Mouse (Mus musculus): ENCODE data around the gene Dao. TPM values are rescaled to one million over a fixed set of nuclear protein-coding genes. Genes with fewer than 3 reads are reported as not detected.

Gene Dao
- polyA plus RNA-seq, 1 experiment from 2014 or later = not detected

GRCm38 (mm10) chr5:114030652-114031051 is 27.1 kb downstream of the Dao start:
- Histone ChIP-seq H3K4me1 (replicated peaks) (no peaks in the 10 kb centered on the region), H3K27me3 (0 out of 2 replicates have a peak, but pooled peaks cover 5% of the 10 kb centered on the region), H3K27ac (no peak overlapping the region), H3K36me3 (no peaks in the 10 kb centered on the region), H3K4me2 (no peak overlapping the region), H3K9me3 (replicated peaks) (no peaks in the 10 kb centered on the region), H3K4me3 (no peak overlapping the region), H3K9ac (no peak overlapping the region)
- WGBS = 80% methylated on average over 12 of the region's 12 CpGs
- ATAC-seq (replicated peaks; ENCODE audit: insufficient number of reproducible peaks, insufficient read depth, low FRiP score, low read depth) = no peak

GRCm38 (mm10) chr5:114032161-114032763 is 28.8 kb downstream of the Dao start:
- H3K4me1 ChIP-seq (replicated peaks) = no peaks in the 10 kb centered on the region
- no peak overlapping the region for H3K27ac ChIP-seq
- no peak overlapping the region for H3K9ac ChIP-seq
- H3K4me3 ChIP-seq = no peak overlapping the region
- H3K4me2 ChIP-seq = no peak overlapping the region
- no peaks in the 10 kb centered on the region for H3K9me3 ChIP-seq (replicated peaks)
- H3K27me3 ChIP-seq = 0 out of 2 replicates have a peak, but pooled peaks cover 5% of the 10 kb centered on the region
- H3K36me3 ChIP-seq = no peaks in the 10 kb centered on the region
- 75% methylated on average over 3 of the region's 3 CpGs for WGBS
- no peak for ATAC-seq (replicated peaks; ENCODE audit: insufficient number of reproducible peaks, insufficient read depth, low FRiP score, low read depth)

DNA sequence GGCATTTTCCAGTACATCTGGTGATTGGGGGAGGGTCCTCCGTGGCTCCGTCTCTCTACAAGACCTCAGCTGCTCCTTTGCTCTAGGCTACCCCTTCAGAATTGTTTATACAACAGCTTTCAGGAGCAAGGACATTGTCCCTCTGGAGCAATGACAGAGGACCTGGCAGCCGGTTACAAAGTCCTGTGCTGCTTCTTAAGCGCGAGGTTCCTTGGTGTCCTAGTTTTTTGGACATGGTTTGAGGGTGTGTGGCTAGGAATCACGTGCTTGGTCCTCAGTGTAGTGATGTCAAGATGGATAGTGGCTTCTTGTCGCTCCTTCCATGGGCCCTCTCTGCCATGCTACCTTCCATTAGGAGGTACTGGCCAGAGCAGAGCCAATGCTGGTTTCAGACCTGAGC is 30.9 kb downstream of the Dao start:
- H3K4me1 ChIP-seq (replicated peaks) = no peaks in the 10 kb centered on the region
- H3K36me3 ChIP-seq = no peaks in the 10 kb centered on the region
- H3K4me3 ChIP-seq = no peak overlapping the region
- no peak for ATAC-seq (replicated peaks; ENCODE audit: insufficient number of reproducible peaks, insufficient read depth, low FRiP score, low read depth)
- H3K27ac ChIP-seq = no peak overlapping the region
- H3K27me3 ChIP-seq = no peaks in the 10 kb centered on the region
- WGBS = 77% methylated on average over 7 of the region's 7 CpGs
- H3K9ac ChIP-seq = no peak overlapping the region
- no peak overlapping the region for H3K4me2 ChIP-seq
- H3K9me3 ChIP-seq (replicated peaks) = no peaks in the 10 kb centered on the region

GRCm38 (mm10) chr5:114035111-114035510 is 31.6 kb downstream of the Dao start:
- H3K4me2 ChIP-seq = no peak overlapping the region
- H3K36me3 ChIP-seq = no peaks in the 10 kb centered on the region
- 68% methylated on average over 10 of the region's 10 CpGs for WGBS
- H3K9ac ChIP-seq = no peak overlapping the region
- no peak overlapping the region for H3K27ac ChIP-seq
- no peaks in the 10 kb centered on the region for H3K9me3 ChIP-seq (replicated peaks)
- no peak overlapping the region for H3K4me3 ChIP-seq
- no peaks in the 10 kb centered on the region for H3K4me1 ChIP-seq (replicated peaks)
- ATAC-seq (replicated peaks; ENCODE audit: insufficient number of reproducible peaks, insufficient read depth, low FRiP score, low read depth) = no peak
- H3K27me3 ChIP-seq = no peaks in the 10 kb centered on the region

- H3K27ac ChIP-seq = no peak overlapping the region
- no peaks in the 10 kb centered on the region; the same call in 1 of the 2 replicates for H3K27me3 ChIP-seq
- WGBS = 29% methylated on average over 7 of the region's 8 CpGs
- no peak overlapping the region for H3K4me3 ChIP-seq
- H3K4me1 ChIP-seq (replicated peaks) = peaks cover 12% of the 10 kb centered on the region
- no peaks in the 10 kb centered on the region for H3K9me3 ChIP-seq (replicated peaks)
- no peaks in the 10 kb centered on the region for H3K36me3 ChIP-seq
- no peak overlapping the region for H3K9ac ChIP-seq
- H3K4me2 ChIP-seq = no peak overlapping the region
- ATAC-seq (replicated peaks; ENCODE audit: insufficient number of reproducible peaks, insufficient read depth, low FRiP score, low read depth) = no peak
These were observed 37.0 kb downstream of the Dao start for GRCm38 (mm10) chr5:114040508-114040907.

GRCm38 (mm10) chr5:114040911-114041310 is 37.4 kb downstream of the Dao start:
- no peak for ATAC-seq (replicated peaks; ENCODE audit: insufficient number of reproducible peaks, insufficient read depth, low FRiP score, low read depth)
- peaks cover 12% of the 10 kb centered on the region for H3K4me1 ChIP-seq (replicated peaks)
- no peaks in the 10 kb centered on the region for H3K9me3 ChIP-seq (replicated peaks)
- H3K4me2 ChIP-seq = no peak overlapping the region
- no peaks in the 10 kb centered on the region for H3K36me3 ChIP-seq
- H3K27ac ChIP-seq = no peak overlapping the region
- no peaks in the 10 kb centered on the region; the same call in 1 of the 2 replicates for H3K27me3 ChIP-seq
- no peak overlapping the region for H3K9ac ChIP-seq
- WGBS = 57% methylated on average over 1 of the region's 1 CpGs
- H3K4me3 ChIP-seq = no peak overlapping the region

DNA sequence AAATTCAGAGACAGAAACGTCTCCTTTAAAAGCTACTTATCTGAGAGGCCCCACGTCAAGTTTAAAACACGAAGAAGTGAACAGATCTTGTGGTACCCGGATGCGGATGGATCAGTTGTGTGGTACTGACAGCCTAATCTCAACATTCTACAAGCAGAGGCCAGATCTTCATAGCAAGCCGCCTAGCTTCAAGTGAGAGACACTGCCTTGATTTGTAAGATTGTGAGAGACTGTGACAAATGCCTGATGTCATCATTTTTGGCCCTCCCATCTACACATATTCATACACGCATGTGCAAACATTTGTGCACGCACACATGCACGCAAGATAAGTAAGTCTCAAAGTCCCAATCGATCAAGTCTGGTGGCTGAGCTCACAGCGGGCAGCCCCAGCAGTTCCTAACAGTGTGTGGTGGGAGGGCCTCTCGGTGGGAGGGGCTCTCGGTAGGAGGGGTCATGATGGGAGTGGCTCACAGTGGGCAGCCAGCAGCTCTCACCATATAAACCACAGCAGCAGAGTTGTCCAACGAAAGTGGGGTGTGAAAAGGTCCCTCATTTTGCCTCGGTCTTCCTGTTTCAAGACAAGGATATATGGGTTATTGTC is 37.9 kb downstream of the Dao start:
- 11% methylated on average over 15 of the region's 15 CpGs for WGBS
- Histone ChIP-seq H3K36me3 (no peaks in the 10 kb centered on the region), H3K4me1 (replicated peaks) (peaks cover 12% of the 10 kb centered on the region), H3K27ac (no peak overlapping the region), H3K4me3 (no peak overlapping the region), H3K9me3 (replicated peaks) (no peaks in the 10 kb centered on the region), H3K4me2 (peak overlapping the region; percentile 11; the same call in 1 of the 2 replicates), H3K27me3 (no peaks in the 10 kb centered on the region; the same call in 1 of the 2 replicates), H3K9ac (no peak overlapping the region)
- no peak; the same call in 1 of the 2 replicates for ATAC-seq (replicated peaks; ENCODE audit: insufficient number of reproducible peaks, insufficient read depth, low FRiP score, low read depth)

DNA sequence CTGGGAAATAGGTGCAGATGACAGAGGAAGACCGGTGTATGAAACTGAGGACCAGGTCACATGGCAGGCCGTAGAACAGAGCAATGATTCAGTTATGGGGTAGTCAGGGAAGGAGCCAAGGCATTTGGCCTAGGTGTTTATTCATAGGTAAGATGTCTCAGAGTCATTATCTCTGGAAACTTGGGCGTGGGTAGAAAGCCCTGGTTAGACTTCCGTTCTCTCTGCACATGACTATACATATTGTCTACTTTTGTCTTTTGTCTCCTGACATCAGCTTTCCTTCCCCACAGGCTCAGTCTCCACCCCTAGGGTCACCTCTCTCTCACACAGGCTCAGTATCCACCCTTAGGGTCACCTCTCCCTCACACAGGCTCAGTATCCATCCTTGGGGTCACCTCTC is 40.3 kb downstream of the Dao start:
- H3K4me2 ChIP-seq = no peak overlapping the region
- no peaks in the 10 kb centered on the region; the same call in 1 of the 2 replicates for H3K27me3 ChIP-seq
- H3K9ac ChIP-seq = no peak overlapping the region
- no peak overlapping the region for H3K27ac ChIP-seq
- 70% methylated on average over 4 of the region's 4 CpGs for WGBS
- no peaks in the 10 kb centered on the region for H3K36me3 ChIP-seq
- H3K4me1 ChIP-seq (replicated peaks) = peaks cover 12% of the 10 kb centered on the region
- ATAC-seq (replicated peaks; ENCODE audit: insufficient number of reproducible peaks, insufficient read depth, low FRiP score, low read depth) = no peak
- no peaks in the 10 kb centered on the region for H3K9me3 ChIP-seq (replicated peaks)
- no peak overlapping the region for H3K4me3 ChIP-seq

- no peak overlapping the region for H3K9ac ChIP-seq
- no peak overlapping the region for H3K27ac ChIP-seq
- no peaks in the 10 kb centered on the region for H3K9me3 ChIP-seq (replicated peaks)
- H3K4me1 ChIP-seq (replicated peaks) = peaks cover 12% of the 10 kb centered on the region
- no peak for ATAC-seq (replicated peaks; ENCODE audit: insufficient number of reproducible peaks, insufficient read depth, low FRiP score, low read depth)
- H3K4me3 ChIP-seq = no peak overlapping the region
- H3K36me3 ChIP-seq = no peaks in the 10 kb centered on the region
- no peak overlapping the region for H3K4me2 ChIP-seq
- no peaks in the 10 kb centered on the region; the same call in 1 of the 2 replicates for H3K27me3 ChIP-seq
- WGBS = 69% methylated on average over 1 of the region's 1 CpGs
These were observed 41.6 kb downstream of the Dao start for GRCm38 (mm10) chr5:114045134-114045533.

GRCm38 (mm10) chr5:114046151-114046550 is 42.6 kb downstream of the Dao start:
- no peak for ATAC-seq (replicated peaks; ENCODE audit: insufficient number of reproducible peaks, insufficient read depth, low FRiP score, low read depth)
- no peak overlapping the region for H3K9ac ChIP-seq
- H3K27ac ChIP-seq = no peak overlapping the region
- peaks cover 4% of the 10 kb centered on the region for H3K4me1 ChIP-seq (replicated peaks)
- H3K27me3 ChIP-seq = peaks cover 4% of the 10 kb centered on the region; the same call in 1 of the 2 replicates
- no peaks in the 10 kb centered on the region for H3K36me3 ChIP-seq
- no peaks in the 10 kb centered on the region for H3K9me3 ChIP-seq (replicated peaks)
- 50% methylated on average over 3 of the region's 3 CpGs for WGBS
- H3K4me2 ChIP-seq = no peak overlapping the region
- H3K4me3 ChIP-seq = no peak overlapping the region

GRCm38 (mm10) chr5:114046604-114047003 is 43.1 kb downstream of the Dao start:
- H3K27ac ChIP-seq = no peak overlapping the region
- no peaks in the 10 kb centered on the region for H3K4me1 ChIP-seq (replicated peaks)
- H3K4me3 ChIP-seq = no peak overlapping the region
- H3K36me3 ChIP-seq = no peaks in the 10 kb centered on the region
- H3K4me2 ChIP-seq = no peak overlapping the region
- peaks cover 4% of the 10 kb centered on the region; the same call in 1 of the 2 replicates for H3K27me3 ChIP-seq
- ATAC-seq (replicated peaks; ENCODE audit: insufficient number of reproducible peaks, insufficient read depth, low FRiP score, low read depth) = no peak
- H3K9ac ChIP-seq = no peak overlapping the region
- 47% methylated on average over 3 of the region's 3 CpGs for WGBS
- no peaks in the 10 kb centered on the region for H3K9me3 ChIP-seq (replicated peaks)

- Histone ChIP-seq H3K27me3 (peaks cover 4% of the 10 kb centered on the region; the same call in 1 of the 2 replicates), H3K9me3 (replicated peaks) (no peaks in the 10 kb centered on the region), H3K27ac (no peak overlapping the region), H3K4me1 (replicated peaks) (peaks cover 1% of the 10 kb centered on the region), H3K4me3 (no peak overlapping the region), H3K4me2 (no peak overlapping the region), H3K9ac (no peak overlapping the region), H3K36me3 (no peaks in the 10 kb centered on the region)
- 84% methylated on average over 5 of the region's 5 CpGs for WGBS
- no peak for ATAC-seq (replicated peaks; ENCODE audit: insufficient number of reproducible peaks, insufficient read depth, low FRiP score, low read depth)
These were observed 43.7 kb downstream of the Dao start for GRCm38 (mm10) chr5:114047182-114047581.
